Mouse (Mus musculus) midbrain, embryonic 16.5 days (tissue): ENCODE data around the gene Smpd3. TPM values are rescaled to one million over a fixed set of nuclear protein-coding genes. Genes with fewer than 3 reads are reported as not detected.
"Not testable (repeated sequence)": the region's sequence is repeated elsewhere in the genome, so short reads cannot be mapped to it uniquely, and the experiment has no call there.

Experiments used
- ATAC-seq: fragments of 200-750 bp; cut with Nextera tagmentation; 2 replicates; pipeline ENCODE4 v1.8.0; 2017; ENCODE audit warnings: moderate TSS enrichment
- H3K27ac ChIP-seq: fragments of 300-500 bp; sonication (generic); 2 replicates; pipeline ENCODE4 v1.5.1; 2014; ENCODE audit warnings: mild to moderate bottlenecking, low read length, mixed read lengths
- H3K27me3 ChIP-seq: fragments of 300-500 bp; sonication (generic); 2 replicates; pipeline ENCODE4 v1.6.1; 2014; ENCODE audit warnings: low read depth, low read length, mixed read lengths; ENCODE audit not compliant: control insufficient read depth, insufficient read depth
- H3K36me3 ChIP-seq: fragments of 300-500 bp; sonication (generic); 2 replicates; pipeline ENCODE4 v1.6.1; 2014; ENCODE audit warnings: mild to moderate bottlenecking, low read length, moderate library complexity, mixed read lengths; ENCODE audit not compliant: control insufficient read depth, insufficient read depth
- H3K4me1 ChIP-seq: fragments of 300-500 bp; sonication (generic); 2 replicates; pipeline ENCODE4 v1.6.1; 2014; ENCODE audit warnings: mild to moderate bottlenecking, low read length, mixed read lengths; ENCODE audit not compliant: control insufficient read depth, insufficient read depth
- H3K4me2 ChIP-seq: fragments of 300-500 bp; sonication (generic); 2 replicates; pipeline ENCODE4 v1.6.1; 2014; ENCODE audit warnings: mild to moderate bottlenecking, low read length, mixed read lengths
- H3K4me3 ChIP-seq: fragments of 300-500 bp; sonication (generic); 2 replicates; pipeline ENCODE4 v1.5.1; 2014; ENCODE audit warnings: low read depth, mild to moderate bottlenecking, low read length, moderate library complexity, mixed read lengths
- H3K9ac ChIP-seq: fragments of 300-500 bp; sonication (generic); 2 replicates; pipeline ENCODE4 v1.6.1; 2014; ENCODE audit warnings: low read depth, low read length, mixed read lengths
- H3K9me3 ChIP-seq: fragments of 300-500 bp; sonication (generic); replicated peaks from 2 replicates; pipeline ENCODE4 v1.6.1; 2014; ENCODE audit warnings: mild to moderate bottlenecking, low read length, mixed read lengths; ENCODE audit not compliant: control insufficient read depth, poor library complexity, severe bottlenecking
- WGBS: fragments of 180-500 bp; shearing (Covaris S2); extraction: QIAGEN DNeasy Blood & Tissue Kit; methylation state at CpG from one replicate; pipeline ENCODE4 v1.1.7; 2014; 5-methylcytosine and 5-hydroxymethylcytosine counted together
- polyA plus RNA-seq: library from polyadenylated mRNA; unstranded; fragments of >200 nt; fragmentation: Nextera tagmentation; extraction: Ambion mirVana; gene quantifications from 2 replicates; pipeline ENCODE4 v1.2.1, GENCODE M21; 2015

Gene Smpd3
- polyA plus RNA-seq, 1 experiment from 2014 or later, result 76.2 TPM

DNA sequence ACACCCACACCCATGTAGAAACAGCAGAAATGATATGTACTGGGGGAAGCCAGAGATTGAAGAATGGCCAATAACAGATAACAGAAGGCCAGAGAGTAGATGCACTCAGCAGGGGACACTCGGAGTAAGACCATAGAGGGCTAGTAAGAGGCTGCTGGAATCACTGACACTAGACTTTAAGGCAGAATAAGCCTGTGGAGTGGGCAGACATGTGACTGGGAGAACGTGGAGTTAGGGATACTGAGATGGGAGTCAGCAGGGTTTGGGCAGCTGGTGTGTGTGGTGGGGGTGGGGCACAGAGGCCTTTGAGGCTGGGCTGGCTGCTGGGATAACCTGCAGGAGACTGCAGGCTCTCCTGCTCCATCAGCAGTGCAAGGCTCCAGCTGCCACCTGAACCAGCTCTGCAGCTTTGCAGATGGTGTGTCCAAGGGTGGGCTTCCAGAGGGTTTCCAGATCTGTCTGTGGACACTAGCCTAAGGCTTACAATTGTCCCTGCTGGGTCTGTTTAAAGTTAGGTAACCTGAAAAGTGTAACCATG is 31.0 kb downstream of the Smpd3 start:
- H3K9ac ChIP-seq, ATAC-seq, H3K4me1 ChIP-seq, H3K27ac ChIP-seq, H3K36me3 ChIP-seq, H3K9me3 ChIP-seq, H3K27me3 ChIP-seq, H3K4me2 ChIP-seq, H3K4me3 ChIP-seq: not testable (repeated sequence)
- 35% methylated on average over 2 of the region's 2 CpGs for WGBS

DNA sequence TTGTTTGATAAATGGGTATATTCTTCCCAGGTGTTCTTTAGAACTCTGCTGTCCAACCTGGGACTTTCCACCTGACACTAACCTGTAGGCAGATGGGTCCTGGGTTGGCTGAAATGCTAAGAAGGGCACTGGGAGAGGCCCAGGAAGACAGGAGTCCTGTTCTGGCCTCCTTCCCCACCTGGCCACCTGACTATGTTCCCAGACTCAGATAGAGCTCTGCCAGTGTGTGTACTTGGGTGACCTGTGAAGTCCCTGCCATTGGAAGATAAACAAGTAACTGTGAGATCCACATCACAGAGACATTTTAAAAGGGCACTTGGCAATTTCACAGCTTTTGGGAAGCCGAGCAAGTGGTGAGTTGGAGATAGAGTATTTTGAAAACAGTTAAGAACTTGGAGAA is 31.7 kb downstream of the Smpd3 start:
- H3K4me3 ChIP-seq, result no peak overlapping the region
- no peaks in the 10 kb centered on the region for H3K27me3 ChIP-seq
- H3K4me1 ChIP-seq, result peaks cover 8% of the 10 kb centered on the region
- no peak overlapping the region for H3K4me2 ChIP-seq
- WGBS, result 82% methylated on average over 1 of the region's 1 CpGs
- H3K9ac ChIP-seq, result no peak overlapping the region
- H3K9me3 ChIP-seq, result no peaks in the 10 kb centered on the region
- no peak overlapping the region for H3K27ac ChIP-seq
- ATAC-seq, result no peak
- 0 out of 2 replicates have a peak, but pooled peaks cover 2% of the 10 kb centered on the region for H3K36me3 ChIP-seq

DNA sequence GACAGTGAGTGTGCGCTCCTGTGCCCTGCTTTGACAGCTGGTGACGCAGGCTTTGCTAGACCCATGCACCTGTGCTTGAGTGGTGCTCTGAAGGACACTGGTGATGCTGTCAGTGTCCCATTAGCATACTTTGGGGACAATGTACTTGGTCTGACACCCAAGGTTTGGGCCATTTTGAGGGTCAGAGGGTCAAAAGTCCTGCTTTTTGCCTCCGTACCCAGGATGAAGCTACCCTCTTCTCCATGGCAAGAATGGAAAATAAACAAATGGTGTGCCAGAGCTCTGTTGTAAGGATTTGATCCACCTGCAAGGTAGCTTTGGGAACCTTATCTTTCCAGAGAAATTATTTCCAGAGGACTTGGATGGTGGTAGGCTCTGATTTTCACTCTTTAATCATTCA is 32.5 kb downstream of the Smpd3 start:
- ATAC-seq, result no peak
- H3K4me2 ChIP-seq, result no peak overlapping the region
- 87% methylated on average over 3 of the region's 3 CpGs for WGBS

DNA sequence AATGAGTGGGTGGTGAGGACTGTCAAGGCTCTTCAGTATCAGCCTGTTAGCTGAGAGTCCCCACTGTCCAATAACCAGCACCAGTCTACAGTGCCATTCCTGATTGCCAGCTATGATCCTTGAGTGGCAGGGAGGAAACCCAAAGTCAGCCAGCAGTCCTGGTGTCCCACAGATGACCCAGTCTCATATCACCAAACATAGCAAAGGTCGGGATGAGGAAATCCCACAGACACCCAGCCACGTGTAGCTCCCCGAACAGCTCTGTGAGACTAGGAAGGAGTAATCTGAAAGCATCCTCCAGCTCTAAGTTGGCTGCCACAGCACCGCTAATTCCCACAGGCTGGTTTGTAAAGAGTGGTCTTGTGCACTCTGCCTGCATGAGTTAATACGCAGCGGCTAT is 33.5 kb downstream of the Smpd3 start:
- Histone ChIP-seq H3K4me3 (no peak overlapping the region), H3K9ac (no peak overlapping the region), H3K36me3 (0 out of 2 replicates have a peak, but pooled peaks cover 2% of the 10 kb centered on the region), H3K27me3 (no peaks in the 10 kb centered on the region), H3K27ac (no peak overlapping the region), H3K4me1 (peaks cover 18% of the 10 kb centered on the region), H3K4me2 (no peak overlapping the region), H3K9me3 (no peaks in the 10 kb centered on the region)
- 79% methylated on average over 6 of the region's 6 CpGs for WGBS
- ATAC-seq, result no peak

More for the DNA sequence above, 32.5 kb downstream of the Smpd3 start:
- Histone ChIP-seq H3K4me3 (no peak overlapping the region), H3K9ac (no peak overlapping the region), H3K27me3 (no peaks in the 10 kb centered on the region), H3K36me3 (0 out of 2 replicates have a peak, but pooled peaks cover 2% of the 10 kb centered on the region), H3K4me1 (peaks cover 14% of the 10 kb centered on the region), H3K9me3 (no peaks in the 10 kb centered on the region), H3K27ac (no peak overlapping the region)

DNA sequence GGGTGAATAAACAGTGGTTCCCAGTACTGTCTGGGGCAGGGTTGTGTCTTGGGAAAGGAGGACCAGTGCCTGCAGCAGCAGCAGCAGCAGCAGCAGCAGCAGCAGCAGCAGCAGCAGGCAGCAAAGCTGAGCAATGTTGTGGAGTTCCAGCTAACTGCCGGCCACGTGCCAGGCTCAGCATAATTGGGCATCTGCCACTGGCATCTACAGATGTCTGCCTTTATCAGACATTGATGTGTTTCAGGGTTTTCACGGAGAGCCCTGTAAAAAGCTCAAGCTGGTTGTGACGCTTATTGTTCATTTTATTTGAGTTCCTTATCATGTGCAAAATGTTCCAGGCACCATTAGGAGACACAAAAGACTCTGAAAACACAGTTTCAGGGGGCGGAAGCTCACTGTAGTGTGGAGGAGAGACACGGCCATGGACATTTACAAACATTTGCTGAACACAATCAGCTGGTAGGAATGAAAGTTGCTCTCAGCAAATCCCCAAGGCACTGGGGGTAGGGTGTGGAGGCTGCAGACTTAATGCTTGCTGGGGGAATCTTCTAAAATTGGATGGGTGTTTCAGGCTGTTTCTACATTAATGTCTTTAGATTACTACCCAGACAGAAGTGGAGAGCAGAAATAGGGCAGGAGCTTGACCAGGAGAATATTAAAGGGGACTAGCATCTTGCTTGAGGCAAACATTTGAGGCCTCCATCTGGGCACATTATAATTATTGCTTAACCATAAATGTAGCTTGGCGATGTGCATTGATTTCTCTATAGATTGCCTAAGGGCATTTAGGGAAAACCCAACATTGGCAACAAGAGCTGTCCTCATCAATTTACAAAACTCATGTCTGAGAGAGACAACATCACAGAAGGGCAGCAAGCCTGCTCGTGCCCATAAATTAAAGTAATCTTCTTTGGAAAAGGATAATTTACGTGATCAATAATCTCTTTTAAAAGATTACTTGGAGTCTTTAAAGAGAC is 36.8 kb downstream of the Smpd3 start:
- peak overlapping the region; percentile 68; the same call in 1 of the 2 replicates for H3K27ac ChIP-seq
- no peaks in the 10 kb centered on the region for H3K27me3 ChIP-seq
- no peak overlapping the region for H3K4me3 ChIP-seq
- 29% methylated on average over 9 of the region's 9 CpGs for WGBS
- no peaks in the 10 kb centered on the region for H3K9me3 ChIP-seq
- peaks cover 18% of the 10 kb centered on the region for H3K4me1 ChIP-seq
- H3K36me3 ChIP-seq, result no peaks in the 10 kb centered on the region
- no peak overlapping the region for H3K9ac ChIP-seq
- ATAC-seq, result peak; percentile 57; the same call in 1 of the 2 replicates
- no peak overlapping the region for H3K4me2 ChIP-seq

DNA sequence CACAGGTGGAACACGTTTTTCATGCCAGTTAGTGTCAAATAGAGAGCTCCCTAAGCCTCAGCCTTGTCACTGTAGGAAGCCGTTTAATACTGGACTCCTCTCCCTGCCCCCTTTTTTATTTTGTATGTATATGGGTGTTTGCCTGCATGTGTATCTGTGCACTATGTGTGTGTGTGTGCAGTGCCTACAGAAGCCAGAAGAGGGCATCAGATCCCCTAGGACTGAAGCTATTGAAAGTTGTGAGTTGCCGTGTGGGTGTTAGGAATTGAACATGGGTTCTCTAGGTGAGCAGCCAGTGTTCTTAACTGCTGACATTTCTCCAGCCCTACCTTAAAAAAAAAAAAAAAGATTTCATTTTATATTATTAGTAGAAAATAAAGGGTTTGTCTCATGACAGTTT is 38.1 kb downstream of the Smpd3 start:
- no peak overlapping the region for H3K27ac ChIP-seq
- no peaks in the 10 kb centered on the region for H3K9me3 ChIP-seq
- H3K36me3 ChIP-seq, result no peaks in the 10 kb centered on the region; the same call in 1 of the 2 replicates
- no peak for ATAC-seq
- H3K27me3 ChIP-seq, result no peaks in the 10 kb centered on the region
- peaks cover 18% of the 10 kb centered on the region for H3K4me1 ChIP-seq
- H3K9ac ChIP-seq, result no peak overlapping the region
- no peak overlapping the region for H3K4me2 ChIP-seq
- 90% methylated on average over 3 of the region's 3 CpGs for WGBS
- no peak overlapping the region for H3K4me3 ChIP-seq

DNA sequence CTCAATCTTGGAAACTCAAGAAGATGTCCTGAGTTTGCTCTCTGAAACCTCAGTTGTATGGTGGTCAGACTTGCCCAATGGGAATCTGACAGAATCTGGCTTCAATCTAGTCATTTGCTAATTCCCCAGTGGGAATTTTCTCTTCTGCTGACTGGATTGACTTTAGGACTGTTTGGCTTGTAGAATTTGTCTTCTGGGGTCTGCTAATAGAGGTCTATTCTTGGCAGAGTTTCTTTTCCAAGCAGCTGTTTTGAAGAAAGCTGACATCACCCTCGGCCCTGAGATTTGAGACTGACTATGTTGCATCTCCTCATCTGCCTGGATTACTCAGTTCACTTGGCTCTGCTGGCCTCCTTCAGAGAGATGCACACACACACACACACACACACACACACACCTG is 38.9 kb downstream of the Smpd3 start:
- 79% methylated on average over 1 of the region's 1 CpGs for WGBS
- no peak overlapping the region for H3K27ac ChIP-seq
- H3K4me1 ChIP-seq, result peaks cover 18% of the 10 kb centered on the region
- H3K27me3 ChIP-seq, result no peaks in the 10 kb centered on the region
- no peaks in the 10 kb centered on the region for H3K9me3 ChIP-seq
- H3K4me2 ChIP-seq, result no peak overlapping the region
- no peak for ATAC-seq
- no peak overlapping the region for H3K9ac ChIP-seq
- no peak overlapping the region for H3K4me3 ChIP-seq
- H3K36me3 ChIP-seq, result no peaks in the 10 kb centered on the region; the same call in 1 of the 2 replicates

DNA sequence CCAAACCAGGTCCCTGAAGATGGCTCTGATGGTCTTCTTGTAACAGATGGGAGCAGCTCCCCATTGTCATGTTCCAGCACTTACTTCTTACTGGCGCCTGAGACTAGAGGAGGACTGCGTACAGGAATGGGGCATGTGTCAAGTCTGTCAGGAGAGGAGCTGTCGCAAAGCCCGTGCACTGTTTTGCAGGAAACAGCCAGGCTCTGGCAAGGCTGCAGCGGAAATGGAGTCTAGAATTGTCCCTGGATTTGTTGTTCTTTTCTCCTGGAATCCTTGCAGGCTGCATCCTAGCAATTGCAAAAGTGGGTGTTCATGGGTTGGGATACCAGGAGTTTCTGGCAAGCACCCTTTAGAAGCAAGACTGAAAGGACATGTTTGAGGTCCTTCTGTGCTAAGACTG is 39.5 kb downstream of the Smpd3 start:
- Histone ChIP-seq H3K9ac (no peak overlapping the region), H3K27ac (no peak overlapping the region), H3K27me3 (no peaks in the 10 kb centered on the region), H3K4me2 (no peak overlapping the region), H3K9me3 (no peaks in the 10 kb centered on the region), H3K4me1 (peaks cover 18% of the 10 kb centered on the region), H3K36me3 (no peaks in the 10 kb centered on the region; the same call in 1 of the 2 replicates), H3K4me3 (no peak overlapping the region)
- ATAC-seq, result no peak
- 75% methylated on average over 5 of the region's 5 CpGs for WGBS
